Mouse (Mus musculus) right cerebral cortex, postnatal 36 days (tissue): ENCODE measurements at regions not wholly inside any gene's neighbourhood (a gene's known extent, or its start where the extent isn't known, plus 50 kb on each side); places are given as distances from the start of the nearest gene placed in this dataset.

Experiments
- DNase-seq, 2 experiments: peaks; one replicate each; pipeline ENCODE4 v3.0.0; 2022; ENCODE audit warnings: low spot score in 2 of 2, mixed read lengths in 1 of 2

- DNase-seq, result no peak
Measured at GRCm38 (mm10) chr2:139362245-139362847, 131.4 kb upstream of the Sptlc3 start.

GRCm38 (mm10) chr2:139370070-139370469 is 123.6 kb upstream of the Sptlc3 start:
- DNase-seq, result no peak

GRCm38 (mm10) chr2:139380285-139380684 is 113.4 kb upstream of the Sptlc3 start:
- no peak for DNase-seq

- DNase-seq, result peak; percentile 52 to 71
Measured at GRCm38 (mm10) chr2:139381628-139382027, 112.1 kb upstream of the Sptlc3 start.

GRCm38 (mm10) chr2:139413559-139413958 is 80.2 kb upstream of the Sptlc3 start:
- no peak for DNase-seq

- no peak for DNase-seq
Measured at GRCm38 (mm10) chr2:139417506-139417905, 76.2 kb upstream of the Sptlc3 start.

GRCm38 (mm10) chr2:139422678-139423077 is 71.0 kb upstream of the Sptlc3 start:
- DNase-seq, result no peak

- DNase-seq, result no peak
Measured at GRCm38 (mm10) chr2:139423413-139423812, 70.3 kb upstream of the Sptlc3 start.
